Mouse (Mus musculus) olfactory bulb, adult 2 months (tissue): Measurements from ENCODE around the gene Ccdc148. TPM values are rescaled to one million over a fixed set of nuclear protein-coding genes. Genes with fewer than 3 reads are reported as not detected.

Experiments used
- H3K27ac ChIP-seq: fragments of 200-500 bp; 2 replicates; pipeline ENCODE4 v1.5.1; 2012; ENCODE audit warnings: low read depth, low read length; ENCODE audit not compliant: insufficient read depth
- H3K4me1 ChIP-seq: fragments of 200-500 bp; 2 replicates; pipeline ENCODE4 v1.6.1; 2012; ENCODE audit warnings: low read length; ENCODE audit not compliant: control insufficient read depth, insufficient read depth
- H3K4me3 ChIP-seq: fragments of 200-500 bp; 2 replicates; pipeline ENCODE4 v1.5.1; 2012; ENCODE audit warnings: mild to moderate bottlenecking, low read depth, low read length, moderate library complexity; ENCODE audit not compliant: insufficient read depth
- CTCF ChIP-seq: fragments of 200-500 bp; IDR thresholded peaks from 2 replicates; pipeline ENCODE4 v1.5.1; 2012; ENCODE audit warnings: low read depth, mild to moderate bottlenecking, low read length, moderate library complexity; ENCODE audit not compliant: insufficient read depth
- POLR2A ChIP-seq: fragments of 200-500 bp; IDR thresholded peaks from 2 replicates; pipeline ENCODE4 v1.6.1; 2012; ENCODE audit warnings: mild to moderate bottlenecking, low read depth, low read length, moderate library complexity; ENCODE audit not compliant: insufficient read depth
- WGBS: fragments of 180-500 bp; shearing (Covaris S2); methylation state at CpG from one replicate; pipeline ENCODE4 v1.1.7; 2018; 5-methylcytosine and 5-hydroxymethylcytosine counted together
- polyA plus RNA-seq: library from polyadenylated mRNA; stranded (reverse); fragments of >200 nt; gene quantifications from 2 replicates; pipeline ENCODE4 v1.2.4, GENCODE M21; 2012; ENCODE audit warnings: low replicate concordance; ENCODE audit not compliant: missing spikeins, insufficient read depth, insufficient read length

The Ccdc148 gene
- polyA plus RNA-seq, 1 experiment = not detected

GRCm38 (mm10) chr2:59184107-59185064, 23.9 kb upstream of the Ccdc148 start:
- no peak overlapping the region for H3K4me3 ChIP-seq
- H3K4me1 ChIP-seq = peaks cover 15% of the 10 kb centered on the region
- H3K27ac ChIP-seq = no peak overlapping the region
- 97% methylated on average over 11 of the region's 11 CpGs for WGBS
- no peak for TF ChIP-seq CTCF
- TF ChIP-seq POLR2A = no peak

DNA sequence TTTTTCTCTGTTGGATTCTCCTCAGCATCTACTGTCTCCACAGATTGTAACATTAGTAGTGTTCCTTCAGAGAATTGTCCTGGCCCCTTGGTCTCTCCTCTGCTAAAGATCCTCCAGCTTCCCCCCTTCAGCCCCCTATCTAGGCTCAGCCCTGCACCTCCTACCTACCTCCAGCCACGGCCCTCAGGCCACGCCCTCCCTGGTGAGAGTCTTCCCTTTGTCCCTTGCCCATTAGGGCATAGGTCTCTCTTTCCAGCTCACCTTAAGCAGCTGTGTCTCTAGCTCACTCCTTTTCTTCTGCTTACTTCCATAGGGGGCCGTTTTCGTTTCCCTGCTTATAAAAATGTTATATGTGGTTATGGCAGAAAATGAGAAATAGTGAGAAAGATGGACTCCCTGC, 23.1 kb upstream of the Ccdc148 start:
- TF ChIP-seq CTCF = no peak
- TF ChIP-seq POLR2A = no peak
- WGBS = 87% methylated on average over 4 of the region's 4 CpGs
- no peak overlapping the region for H3K4me3 ChIP-seq
- peaks cover 15% of the 10 kb centered on the region for H3K4me1 ChIP-seq
- no peak overlapping the region for H3K27ac ChIP-seq

DNA sequence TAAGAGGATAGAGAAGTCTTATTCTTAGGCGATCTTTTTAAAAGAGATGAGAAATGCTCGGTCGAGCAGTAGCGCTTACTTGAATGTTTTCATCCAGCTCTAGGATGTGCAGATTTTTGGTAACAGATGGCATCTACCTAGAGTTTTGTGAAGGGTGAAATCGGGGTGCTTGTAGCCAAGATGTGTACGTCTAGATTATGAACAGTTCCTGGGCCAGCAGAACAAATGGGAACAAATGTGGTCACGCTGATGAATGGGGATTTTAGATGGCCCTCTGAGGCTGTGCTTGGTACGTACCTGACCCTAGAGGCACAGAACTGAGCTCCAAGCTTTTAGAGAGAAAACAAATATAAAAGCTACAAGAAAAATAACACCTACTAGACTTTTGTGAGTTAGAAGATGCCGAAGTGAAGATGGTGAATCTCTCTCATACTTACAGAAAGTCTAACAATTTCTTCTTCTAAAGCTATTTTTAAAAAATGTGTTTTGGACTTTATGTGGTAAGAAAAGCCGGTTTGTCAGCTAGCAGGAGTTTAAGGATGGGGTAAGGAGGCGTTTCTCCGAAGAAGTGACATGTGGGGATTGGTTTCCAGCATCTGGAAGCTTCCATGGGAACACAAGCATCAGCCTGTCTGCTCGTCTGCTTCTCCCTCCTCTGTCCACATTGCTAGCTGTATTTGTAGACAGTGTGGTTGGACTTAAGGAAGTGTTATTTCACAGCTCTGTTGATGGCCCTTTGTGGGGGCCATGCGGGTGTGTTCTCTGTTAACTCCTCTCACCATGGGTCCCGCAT, 21.0 kb upstream of the Ccdc148 start:
- no peak overlapping the region for H3K27ac ChIP-seq
- TF ChIP-seq POLR2A (no peak), CTCF (no peak)
- H3K4me3 ChIP-seq = no peak overlapping the region
- H3K4me1 ChIP-seq = peaks cover 13% of the 10 kb centered on the region
- WGBS = 65% methylated on average over 15 of the region's 15 CpGs

DNA sequence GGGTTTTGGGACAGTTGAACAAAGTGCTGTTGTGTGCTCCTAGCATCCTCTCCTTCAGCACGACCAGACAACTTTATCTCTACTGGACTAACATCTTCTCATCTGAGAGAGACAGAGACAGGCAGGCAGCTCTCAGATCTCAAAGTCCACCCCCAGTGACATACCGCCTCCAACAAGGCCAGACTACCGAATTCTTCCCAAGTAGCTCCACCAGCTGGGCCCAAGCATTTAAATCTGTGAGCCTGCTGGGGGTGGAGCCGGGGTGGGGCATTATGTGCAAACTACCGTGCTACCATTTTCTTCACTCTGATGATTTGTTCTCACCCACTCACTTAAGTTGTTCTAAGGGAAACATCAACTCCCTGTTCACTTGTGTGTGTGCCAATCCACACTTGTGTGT, 19.0 kb upstream of the Ccdc148 start:
- Histone ChIP-seq H3K4me3 (no peak overlapping the region), H3K4me1 (peaks cover 13% of the 10 kb centered on the region), H3K27ac (no peak overlapping the region)
- WGBS = 58% methylated on average over 5 of the region's 5 CpGs
- TF ChIP-seq CTCF (no peak), POLR2A (no peak)

DNA sequence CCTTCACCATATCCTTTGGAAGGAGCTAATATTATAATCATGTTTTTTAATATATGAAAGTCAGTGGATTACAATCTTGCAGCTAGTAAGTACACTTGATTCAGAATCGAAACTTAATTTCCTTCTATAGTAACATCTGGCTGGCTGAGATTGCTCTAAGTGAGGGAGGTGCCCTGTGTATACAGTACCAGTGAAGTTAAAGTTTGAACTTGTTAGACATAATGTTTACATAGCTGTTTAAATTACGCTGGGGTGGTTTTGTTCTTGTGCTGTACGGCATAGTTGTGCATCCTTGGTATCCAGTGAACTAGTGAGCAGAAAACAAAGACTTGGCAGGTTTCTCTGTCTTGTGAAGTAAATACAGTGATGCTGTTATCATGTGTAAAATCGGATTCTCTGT, 18.5 kb upstream of the Ccdc148 start:
- 58% methylated on average over 4 of the region's 4 CpGs for WGBS
- Histone ChIP-seq H3K4me3 (no peak overlapping the region), H3K4me1 (peaks cover 13% of the 10 kb centered on the region), H3K27ac (no peak overlapping the region)
- TF ChIP-seq CTCF = no peak
- no peak for TF ChIP-seq POLR2A

GRCm38 (mm10) chr2:59178191-59178590, 17.7 kb upstream of the Ccdc148 start:
- 68% methylated on average over 8 of the region's 8 CpGs for WGBS
- no peak overlapping the region for H3K4me3 ChIP-seq
- H3K4me1 ChIP-seq = peaks cover 13% of the 10 kb centered on the region
- no peak overlapping the region for H3K27ac ChIP-seq
- TF ChIP-seq CTCF (no peak), POLR2A (no peak)

DNA sequence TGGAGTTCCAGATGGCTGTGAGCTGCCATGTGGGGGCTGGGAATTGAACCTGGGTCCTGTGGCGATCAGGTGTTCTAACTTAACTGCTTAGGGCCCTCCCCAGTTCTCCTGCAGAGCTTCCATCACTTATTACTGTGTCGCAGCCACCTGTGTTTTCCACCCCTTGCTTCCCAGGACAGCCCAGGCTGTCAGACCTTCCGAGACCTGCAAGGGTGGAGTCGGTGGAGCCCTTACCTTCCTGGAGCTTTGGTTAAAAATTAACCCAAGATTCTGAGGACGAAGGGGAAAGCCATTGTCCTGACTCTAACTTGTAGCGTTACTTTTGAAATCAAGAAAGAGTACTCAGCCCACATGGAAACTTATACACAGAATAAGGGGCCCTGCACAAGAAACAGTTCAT, 15.4 kb upstream of the Ccdc148 start:
- 92% methylated on average over 6 of the region's 6 CpGs for WGBS
- TF ChIP-seq POLR2A (no peak), CTCF (no peak)

GRCm38 (mm10) chr2:59171533-59171932, 11.1 kb upstream of the Ccdc148 start:
- 81% methylated on average over 5 of the region's 5 CpGs for WGBS
- peaks cover 6% of the 10 kb centered on the region for H3K4me1 ChIP-seq
- H3K4me3 ChIP-seq = no peak overlapping the region
- H3K27ac ChIP-seq = no peak overlapping the region
- TF ChIP-seq POLR2A = no peak
- TF ChIP-seq CTCF = no peak

More for the DNA sequence above, 15.4 kb upstream of the Ccdc148 start:
- Histone ChIP-seq H3K4me3 (no peak overlapping the region), H3K4me1 (peaks cover 11% of the 10 kb centered on the region), H3K27ac (no peak overlapping the region)

DNA sequence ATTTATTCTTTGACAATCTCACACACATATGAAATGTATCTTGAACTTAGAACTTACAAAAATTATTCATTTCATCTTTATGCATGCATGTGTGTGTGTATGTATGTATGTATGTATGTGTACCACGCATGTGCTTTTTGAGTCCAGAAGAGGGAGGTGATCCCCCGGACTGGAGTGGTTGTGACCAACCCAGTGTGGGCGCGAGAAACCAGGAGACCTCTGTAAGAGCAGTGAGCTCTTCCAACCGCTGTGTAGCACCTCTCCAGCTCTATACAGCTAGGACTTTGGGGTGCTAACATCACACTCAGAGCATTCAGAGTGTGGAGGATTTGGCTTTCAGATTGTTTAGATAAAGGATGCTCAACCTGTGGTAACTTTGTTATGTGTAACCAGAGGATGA, 10.1 kb upstream of the Ccdc148 start:
- Histone ChIP-seq H3K4me3 (no peak overlapping the region), H3K27ac (no peak overlapping the region), H3K4me1 (peaks cover 6% of the 10 kb centered on the region)
- WGBS = 96% methylated on average over 5 of the region's 5 CpGs
- TF ChIP-seq POLR2A = no peak
- no peak for TF ChIP-seq CTCF
